Comparison of ENCODE assay signal across 25 mouse cellular contexts in the genomic region with DNA sequence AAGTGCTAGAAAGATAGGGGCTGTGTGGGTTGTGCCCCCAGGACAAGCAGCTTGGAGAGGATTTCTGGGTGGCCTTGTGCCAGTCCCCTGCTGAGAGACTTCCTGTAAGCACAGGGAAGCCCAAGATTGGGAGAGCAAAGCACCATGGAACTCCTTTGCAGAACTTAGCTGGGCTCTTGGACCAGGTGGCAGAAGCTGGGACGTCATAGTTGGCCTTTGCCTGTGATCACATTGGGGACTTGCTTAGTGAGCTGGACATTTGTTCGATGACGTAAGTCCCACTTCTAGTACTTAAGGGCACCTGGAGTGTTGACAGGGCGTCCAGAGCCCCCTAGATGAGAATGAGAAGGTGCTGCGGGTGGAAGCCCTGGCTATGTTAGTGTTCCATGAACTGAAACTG.
DNase-seq lines count a peak whose midpoint lies in the region; ATAC-seq lines count a peak whose summit lies in the region.
"Had no signal": no experiment of that assay in that cellular context is flagged by ENCODE, and none has a peak within 500 bp of the region (broad histone marks: within the 10 kb centered on the region; RNA-seq: fewer than 3 reads in every experiment).

No protein-coding gene starts in this region.

- H3K4me3 ChIP-seq in heart, embryonic 13.5 days = no peak overlapping the region
- H3K4me3 ChIP-seq in lung, embryonic 15.5 days = no peak overlapping the region
- H3K4me3 ChIP-seq: embryonic facial prominence, embryonic 12.5 days; erythroblast, embryonic 14.5 days; forebrain, embryonic 13.5 days; heart, adult 2 months; hindbrain, embryonic 15.5 days; intestine, embryonic 15.5 days; limb, embryonic 10.5 days; midbrain, embryonic 15.5 days; myocyte; neural tube, embryonic 15.5 days had no signal

- peak overlapping the region; percentile 44 for H3K9ac ChIP-seq in heart, embryonic 13.5 days
- no peak overlapping the region for H3K9ac ChIP-seq in lung, embryonic 15.5 days
- H3K9ac ChIP-seq: embryonic facial prominence, embryonic 12.5 days; forebrain, embryonic 13.5 days; hindbrain, embryonic 15.5 days; intestine, embryonic 15.5 days; liver, postnatal 0 days; midbrain, embryonic 15.5 days; neural tube, embryonic 15.5 days had no signal

- 0 out of 2 replicates have a peak, but pooled peaks have one; percentile 3 for ATAC-seq in heart, embryonic 13.5 days (ENCODE audit: extremely low read depth, insufficient number of reproducible peaks, low FRiP score, low TSS enrichment)
- peak; percentile 11; the same call in 1 of the 2 replicates for ATAC-seq in lung, embryonic 15.5 days (ENCODE audit: borderline replicate concordance, extremely low read depth, low FRiP score, low TSS enrichment)
- ATAC-seq: forebrain, embryonic 13.5 days; intestine, embryonic 15.5 days; liver, postnatal 0 days; midbrain, embryonic 15.5 days had no signal

- peak; percentile 41 to 43 for DNase-seq in heart, adult 18-20 months
- no peak for DNase-seq in heart, postnatal 25 days (ENCODE audit: low spot score)
- peak; percentile 57 for DNase-seq in brain, adult 2 months (ENCODE audit: low read depth, low spot score)
- DNase-seq in thymus, postnatal 4 days = no peak
- DNase-seq in urinary bladder, adult 2 months (ENCODE audit: low spot score) = no peak
- DNase-seq in right cerebral cortex, adult 2 months (ENCODE audit: low spot score in 2 of 2) = no peak
- DNase-seq: gastrocnemius, postnatal 10 days; kidney, adult 9 months; kidney, postnatal 4 days; layer of hippocampus, adult 9-11 months; liver, postnatal 0 days; right cerebral cortex, postnatal 25 days; thymus, postnatal 25 days had no signal

- no peaks in the 10 kb centered on the region for H3K27me3 ChIP-seq in heart, embryonic 13.5 days (replicated peaks)
- no peaks in the 10 kb centered on the region for H3K27me3 ChIP-seq in lung, embryonic 15.5 days
- H3K27me3 ChIP-seq: embryonic facial prominence, embryonic 12.5 days; forebrain, embryonic 13.5 days; hindbrain, embryonic 15.5 days; intestine, embryonic 15.5 days; midbrain, embryonic 15.5 days; neural tube, embryonic 15.5 days had no signal

- H3K4me1 ChIP-seq in heart, embryonic 13.5 days = peaks cover 68% of the 10 kb centered on the region
- peaks cover 42% of the 10 kb centered on the region for H3K4me1 ChIP-seq in lung, embryonic 15.5 days
- H3K4me1 ChIP-seq: embryonic facial prominence, embryonic 12.5 days; midbrain, embryonic 15.5 days; neural tube, embryonic 15.5 days had no signal

- intact Hi-C loops in heart, postnatal 25 days (cut with DNase I) = no loop called here

- peak overlapping the region; percentile 27; the same call in 1 of the 2 replicates for H3K4me2 ChIP-seq in heart, embryonic 13.5 days
- H3K4me2 ChIP-seq in lung, embryonic 15.5 days = no peak overlapping the region
- H3K4me2 ChIP-seq: embryonic facial prominence, embryonic 12.5 days; forebrain, embryonic 13.5 days; hindbrain, embryonic 15.5 days; intestine, embryonic 15.5 days; midbrain, embryonic 15.5 days; neural tube, embryonic 15.5 days had no signal

- H3K9me3 ChIP-seq in heart, embryonic 13.5 days = no peaks in the 10 kb centered on the region
- H3K9me3 ChIP-seq in lung, embryonic 15.5 days = no peaks in the 10 kb centered on the region
- H3K9me3 ChIP-seq: embryonic facial prominence, embryonic 12.5 days; forebrain, embryonic 13.5 days; hindbrain, embryonic 15.5 days; intestine, embryonic 15.5 days; limb, embryonic 10.5 days; midbrain, embryonic 15.5 days; neural tube, embryonic 15.5 days had no signal

- H3K36me3 ChIP-seq in heart, embryonic 13.5 days = 0 out of 2 replicates have a peak, but pooled peaks cover 1% of the 10 kb centered on the region
- H3K36me3 ChIP-seq in lung, embryonic 15.5 days = no peaks in the 10 kb centered on the region
- H3K36me3 ChIP-seq: embryonic facial prominence, embryonic 12.5 days; hindbrain, embryonic 15.5 days; intestine, embryonic 15.5 days; limb, embryonic 10.5 days; midbrain, embryonic 15.5 days; neural tube, embryonic 15.5 days had no signal

- 32% methylated on average over 5 of the region's 5 CpGs for WGBS in heart, embryonic 13.5 days
- WGBS in lung, embryonic 15.5 days = 60% methylated on average over 5 of the region's 5 CpGs

- peak overlapping the region; percentile 91 for H3K27ac ChIP-seq in heart, embryonic 13.5 days (replicated peaks)
- no peak overlapping the region for H3K27ac ChIP-seq in lung, embryonic 15.5 days
- H3K27ac ChIP-seq: embryonic facial prominence, embryonic 12.5 days; forebrain, embryonic 13.5 days; heart, adult 2 months; hindbrain, embryonic 15.5 days; intestine, embryonic 15.5 days; limb, embryonic 10.5 days; midbrain, embryonic 15.5 days; neural tube, embryonic 15.5 days had no signal

Comparison
In these comparisons a context has a peak if more than half of its experiments do, and no peak if none do; other contexts are left out.
1. DNase-seq: peak in heart, adult 18-20 months (2 of 2) and brain, adult 2 months (single experiment); none in heart, postnatal 25 days (single experiment), thymus, postnatal 4 days (single experiment), urinary bladder, adult 2 months (single experiment) and right cerebral cortex, adult 2 months (0 of 2).